Mouse (Mus musculus): Measurements from ENCODE around the gene Pof1b. TPM values are rescaled to one million over a fixed set of nuclear protein-coding genes. Genes with fewer than 3 reads are reported as not detected.

Gene Pof1b
- polyA plus RNA-seq, 1 experiment from 2014 or later, result 0.10 TPM

Other genes starting within 250 kb of the Pof1b start
- gene 2010106E10Rik, start 203.4 kb downstream of the Pof1b start, polyA plus RNA-seq (2015; fragmentation: Nextera tagmentation; extraction: Ambion mirVana), result not detected in 2 replicates
- 29.5 and 32.7 TPM in 2 replicates for gene Zfp711, start 98.1 kb downstream of the Pof1b start, polyA plus RNA-seq (2015; fragmentation: Nextera tagmentation; extraction: Ambion mirVana)